Mouse (Mus musculus) MEL (cell line): ENCODE data around the gene Ccr2.

Experiments used
- CHD2 ChIP-seq: IDR thresholded peaks from 2 replicates; pipeline ENCODE4 v1.6.1; 2011; ENCODE audit warnings: low read length, improper control_type of control experiment
- CTCF ChIP-seq, 3 experiments: IDR thresholded peaks in 2 of 3; conservative IDR thresholded peaks in 1 of 3; 2 replicates each; pipeline ENCODE4 v1.5.1; 2011 to 2012; ENCODE audit warnings: low read length in 3 of 3, low read depth in 2 of 3, mild to moderate bottlenecking in 2 of 3, improper control_type of control experiment in 1 of 3, inconsistent platforms in 1 of 3, mixed read lengths in 1 of 3, moderate library complexity in 1 of 3; ENCODE audit not compliant: control insufficient read depth in 1 of 3, insufficient read depth in 1 of 3, poor library complexity in 1 of 3, severe bottlenecking in 1 of 3
- E2F4 ChIP-seq: IDR thresholded peaks from 2 replicates; pipeline ENCODE4 v1.6.1; 2011; ENCODE audit warnings: low read depth, low read length, improper control_type of control experiment, borderline replicate concordance
- ELF1 ChIP-seq: IDR thresholded peaks from 2 replicates; pipeline ENCODE4 v1.6.1; 2014; ENCODE audit warnings: low read depth, mild to moderate bottlenecking, inconsistent platforms, low read length, improper control_type of control experiment, moderate library complexity
- EP300 ChIP-seq, 2 experiments: IDR thresholded peaks; 2 replicates each; pipeline ENCODE4 v1.6.1; 2011; ENCODE audit warnings: improper control_type of control experiment in 2 of 2, low read length in 2 of 2, low read depth in 1 of 2, mild to moderate bottlenecking in 1 of 2
- GATA1 ChIP-seq: IDR thresholded peaks from 2 replicates; pipeline ENCODE4 v1.6.1; 2011; ENCODE audit warnings: low read depth, low read length, improper control_type of control experiment
- HCFC1 ChIP-seq: IDR thresholded peaks from 2 replicates; pipeline ENCODE4 v1.6.1; 2012; ENCODE audit warnings: low read depth, mild to moderate bottlenecking, inconsistent platforms, low read length, improper control_type of control experiment, moderate library complexity
- MAX ChIP-seq: IDR thresholded peaks from 2 replicates; pipeline ENCODE4 v1.6.1; 2011; ENCODE audit warnings: low read length, improper control_type of control experiment
- MAZ ChIP-seq: IDR thresholded peaks from 2 replicates; pipeline ENCODE4 v1.6.1; 2012; ENCODE audit warnings: low read depth, mild to moderate bottlenecking, inconsistent platforms, low read length, improper control_type of control experiment
- MXI1 ChIP-seq: IDR thresholded peaks from 2 replicates; pipeline ENCODE4 v1.6.1; 2011; ENCODE audit warnings: mild to moderate bottlenecking, low read depth, low read length, improper control_type of control experiment
- POLR2A ChIP-seq, 2 experiments: IDR thresholded peaks; 2 replicates each; pipeline ENCODE4 v1.6.1; 2011 to 2012; ENCODE audit warnings: low read length in 2 of 2, mild to moderate bottlenecking in 2 of 2, control low read depth in 1 of 2, improper control_type of control experiment in 1 of 2, low read depth in 1 of 2, moderate library complexity in 1 of 2; ENCODE audit not compliant: control insufficient read depth in 1 of 2, insufficient read depth in 1 of 2, poor library complexity in 1 of 2
- USF2 ChIP-seq, 2 experiments: IDR thresholded peaks; 2 replicates each; pipeline ENCODE4 v1.6.1; 2011 to 2012; ENCODE audit warnings: improper control_type of control experiment in 2 of 2, low read length in 2 of 2, borderline replicate concordance in 1 of 2, inconsistent platforms in 1 of 2, low read depth in 1 of 2, mild to moderate bottlenecking in 1 of 2; ENCODE audit not compliant: insufficient read depth in 1 of 2
- ZKSCAN1 ChIP-seq: IDR thresholded peaks from 2 replicates; pipeline ENCODE4 v1.6.1; 2012; ENCODE audit warnings: low read depth, mild to moderate bottlenecking, inconsistent platforms, low read length, improper control_type of control experiment, moderate library complexity
- ZMIZ1 ChIP-seq: IDR thresholded peaks from 2 replicates; pipeline ENCODE4 v1.6.1; 2012; ENCODE audit warnings: low read depth, mild to moderate bottlenecking, inconsistent platforms, low read length, improper control_type of control experiment, moderate library complexity

DNA sequence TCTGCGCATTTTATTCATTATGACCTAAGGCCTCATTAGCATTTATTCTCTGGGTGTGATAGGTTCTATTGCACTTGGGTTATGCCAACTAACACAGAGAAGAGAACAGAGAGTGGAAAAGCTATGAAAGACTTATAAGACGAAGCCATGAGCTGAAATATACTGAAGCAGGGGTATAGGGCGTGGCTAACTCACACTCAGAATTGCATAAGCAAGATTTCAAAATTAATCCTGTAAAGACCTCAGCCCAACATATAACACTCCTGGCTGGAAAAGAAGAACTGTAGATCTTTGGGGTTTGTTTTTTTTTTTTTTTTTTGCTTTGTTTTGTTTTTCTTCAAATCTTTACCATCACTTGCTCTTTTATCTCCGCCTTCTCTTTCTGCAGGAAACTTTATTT is at the start of gene Ccr2:
- TF ChIP-seq MAX, result no peak
- TF ChIP-seq E2F4, result no peak
- TF ChIP-seq ZKSCAN1, result no peak
- TF ChIP-seq GATA1, result no peak
- no peak for TF ChIP-seq CTCF (IDR thresholded peaks at IDR 0.05 in 2 of 3, conservative IDR thresholded peaks at IDR 0.05 in 1 of 3; ENCODE audit: control insufficient read depth in 1 of 3, insufficient read depth in 1 of 3, low read depth in 2 of 3, low read length in 3 of 3, poor library complexity in 1 of 3, severe bottlenecking in 1 of 3)
- TF ChIP-seq ZMIZ1, result no peak
- TF ChIP-seq EP300 (IDR thresholded peaks at IDR 0.05; ENCODE audit: low read depth in 1 of 2, low read length in 2 of 2), result no peak
- TF ChIP-seq MXI1, result no peak
- TF ChIP-seq ELF1, result no peak
- TF ChIP-seq MAZ, result no peak
- no peak for TF ChIP-seq POLR2A (IDR thresholded peaks at IDR 0.05; ENCODE audit: control insufficient read depth in 1 of 2, insufficient read depth in 1 of 2, low read depth in 1 of 2, low read length in 2 of 2, poor library complexity in 1 of 2)
- TF ChIP-seq USF2 (IDR thresholded peaks at IDR 0.05; ENCODE audit: borderline replicate concordance in 1 of 2, insufficient read depth in 1 of 2, low read depth in 1 of 2, low read length in 2 of 2), result no peak
- no peak for TF ChIP-seq HCFC1
- TF ChIP-seq CHD2, result no peak
